Mouse (Mus musculus): Measurements from ENCODE around the gene Nptxr.

The Nptxr gene

GRCm38 (mm10) chr15:79804352-79805071 lies at the start of gene Nptxr:
Nptxr (minus strand) TSS chr15:79804766.
- no peak for DNase-seq

- no peak for DNase-seq
Measured at GRCm38 (mm10) chr15:79850143-79850542, 45.6 kb upstream of the Nptxr start.

GRCm38 (mm10) chr15:79847100-79847499 lies 42.5 kb upstream of the Nptxr start:
- DNase-seq: no peak

- DNase-seq: no peak
Measured at GRCm38 (mm10) chr15:79845986-79846385, 41.4 kb upstream of the Nptxr start.

- DNase-seq: no peak
Measured at GRCm38 (mm10) chr15:79842985-79843384, 38.4 kb upstream of the Nptxr start.

- DNase-seq: no peak
Measured at GRCm38 (mm10) chr15:79840281-79840680, 35.7 kb upstream of the Nptxr start.

GRCm38 (mm10) chr15:79834881-79835260 lies 30.3 kb upstream of the Nptxr start:
- no peak for DNase-seq

GRCm38 (mm10) chr15:79834130-79834880 lies 29.7 kb upstream of the Nptxr start, which contains the start of the genes Npcd and Cbx6:
Npcd (minus strand) TSS chr15:79834237.
Cbx6 (minus strand) TSS chr15:79834688.
- peak; percentile 97 for DNase-seq

GRCm38 (mm10) chr15:79833251-79834050 lies 28.9 kb upstream of the Nptxr start:
- no peak for DNase-seq

- peak; percentile 71 for DNase-seq
Measured at GRCm38 (mm10) chr15:79832064-79832900, 27.7 kb upstream of the Nptxr start.

- DNase-seq: peak; percentile 79
Measured at GRCm38 (mm10) chr15:79830388-79830787, 25.8 kb upstream of the Nptxr start.

GRCm38 (mm10) chr15:79829431-79829830 lies 24.9 kb upstream of the Nptxr start:
- no peak for DNase-seq

GRCm38 (mm10) chr15:79828366-79829035 lies 23.9 kb upstream of the Nptxr start:
- no peak for DNase-seq

- no peak for DNase-seq
Measured at GRCm38 (mm10) chr15:79827778-79828210, 23.2 kb upstream of the Nptxr start.

- no peak for DNase-seq
Measured at GRCm38 (mm10) chr15:79827061-79827777, 22.7 kb upstream of the Nptxr start.

- DNase-seq: no peak
Measured at GRCm38 (mm10) chr15:79826221-79826935, 21.8 kb upstream of the Nptxr start.

- DNase-seq: no peak
Measured at GRCm38 (mm10) chr15:79825146-79825825, 20.7 kb upstream of the Nptxr start.

- no peak for DNase-seq
Measured at GRCm38 (mm10) chr15:79823588-79824280, 19.2 kb upstream of the Nptxr start.

All from layer of hippocampus, adult 9-11 months (tissue).